Mouse (Mus musculus) lung, postnatal 0 days (tissue): ENCODE results near the gene Dmrta1.

ENCODE experiments used
- CTCF ChIP-seq: IDR thresholded peaks from 2 replicates; pipeline ENCODE4 v1.5.1; 2016; ENCODE audit warnings: antibody characterized with exemption, mild to moderate bottlenecking
- EP300 ChIP-seq: IDR thresholded peaks from 2 replicates; pipeline ENCODE4 v1.6.1; 2016; ENCODE audit warnings: antibody characterized with exemption, mild to moderate bottlenecking, control low read depth

GRCm38 (mm10) chr4:89650352-89651311, 28.6 kb upstream of the Dmrta1 start:
- TF ChIP-seq EP300 (no peak), CTCF (no peak)
